Mouse (Mus musculus) forebrain, embryonic 13.5 days (tissue): ENCODE results near the gene Pklr. TPM values are rescaled to one million over a fixed set of nuclear protein-coding genes. Genes with fewer than 3 reads are reported as not detected.

ENCODE experiments used
- ATAC-seq: fragments of 200-750 bp; cut with Nextera tagmentation; 2 replicates; pipeline ENCODE4 v1.8.0; 2017
- H3K27ac ChIP-seq: fragments of 300-500 bp; sonication (generic); 2 replicates; pipeline ENCODE4 v1.5.1; 2015; ENCODE audit warnings: inconsistent platforms, mild to moderate bottlenecking, moderate library complexity
- H3K27me3 ChIP-seq: fragments of 300-500 bp; sonication (generic); 2 replicates; pipeline ENCODE4 v1.6.1; 2015; ENCODE audit warnings: mild to moderate bottlenecking, inconsistent platforms
- H3K36me3 ChIP-seq: fragments of 300-500 bp; sonication (generic); 2 replicates; pipeline ENCODE4 v1.6.1; 2015; ENCODE audit warnings: mild to moderate bottlenecking, inconsistent platforms; ENCODE audit not compliant: poor library complexity, severe bottlenecking
- H3K4me1 ChIP-seq: fragments of 300-500 bp; sonication (generic); 2 replicates; pipeline ENCODE4 v1.6.1; 2015; ENCODE audit warnings: inconsistent platforms
- H3K4me2 ChIP-seq: fragments of 300-500 bp; sonication (generic); 2 replicates; pipeline ENCODE4 v1.6.1; 2015; ENCODE audit warnings: inconsistent platforms, mild to moderate bottlenecking, moderate library complexity
- H3K4me3 ChIP-seq: fragments of 300-500 bp; sonication (generic); 2 replicates; pipeline ENCODE4 v1.5.1; 2015; ENCODE audit warnings: mild to moderate bottlenecking, inconsistent platforms
- H3K9ac ChIP-seq: fragments of 300-500 bp; sonication (generic); 2 replicates; pipeline ENCODE4 v1.6.1; 2015; ENCODE audit warnings: mild to moderate bottlenecking, inconsistent platforms
- H3K9me3 ChIP-seq: fragments of 300-500 bp; sonication (generic); replicated peaks from 2 replicates; pipeline ENCODE4 v1.6.1; 2016; ENCODE audit warnings: inconsistent platforms
- WGBS: fragments of 180-500 bp; shearing (Covaris S2); methylation state at CpG from one replicate; pipeline ENCODE4 v1.1.7; 2015; 5-methylcytosine and 5-hydroxymethylcytosine counted together
- polyA plus RNA-seq: library from polyadenylated mRNA; unstranded; fragments of >200 nt; fragmentation: Nextera tagmentation; extraction: Ambion mirVana; gene quantifications from 2 replicates; pipeline ENCODE4 v1.2.1, GENCODE M21; 2015

Pklr gene
- polyA plus RNA-seq, 1 experiment from 2014 or later, result 0.09 TPM

GRCm38 (mm10) chr3:89129908-89130307 is 6.0 kb upstream of the Pklr start:
- WGBS, result 96% methylated on average over 3 of the region's 3 CpGs
- no peak overlapping the region for H3K27ac ChIP-seq
- H3K9me3 ChIP-seq, result no peaks in the 10 kb centered on the region
- no peak for ATAC-seq
- peaks cover 6% of the 10 kb centered on the region for H3K4me1 ChIP-seq
- no peak overlapping the region for H3K4me2 ChIP-seq
- H3K9ac ChIP-seq, result no peak overlapping the region
- H3K27me3 ChIP-seq, result no peaks in the 10 kb centered on the region
- H3K4me3 ChIP-seq, result no peak overlapping the region
- no peaks in the 10 kb centered on the region for H3K36me3 ChIP-seq

DNA sequence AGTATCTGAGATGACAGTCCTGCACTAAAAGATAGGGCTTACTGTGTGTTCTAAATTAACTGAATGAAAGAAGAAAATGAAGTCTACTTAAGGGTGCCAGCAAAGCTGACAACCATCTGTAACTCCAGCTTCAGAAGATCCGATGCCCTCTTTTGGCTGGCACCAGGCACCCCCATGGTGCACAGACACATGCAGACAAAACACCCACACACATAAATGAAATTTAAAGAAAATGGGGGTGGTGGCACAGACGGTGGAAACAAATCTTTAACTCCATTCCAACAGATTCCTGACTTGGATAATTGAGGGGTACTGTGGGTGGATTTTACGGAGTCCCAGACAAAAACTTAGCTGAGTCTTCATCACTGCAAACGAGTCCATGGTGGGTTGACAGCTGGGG is 4.1 kb upstream of the Pklr start:
- peak overlapping the region; percentile 63 for H3K4me2 ChIP-seq
- 30% methylated on average over 4 of the region's 4 CpGs for WGBS
- H3K36me3 ChIP-seq, result no peaks in the 10 kb centered on the region
- H3K27ac ChIP-seq, result no peak overlapping the region
- no peaks in the 10 kb centered on the region for H3K9me3 ChIP-seq
- peaks cover 6% of the 10 kb centered on the region for H3K4me1 ChIP-seq
- peak overlapping the region; percentile 32; the same call in 1 of the 2 replicates for H3K4me3 ChIP-seq
- no peak for ATAC-seq
- H3K9ac ChIP-seq, result no peak overlapping the region
- no peaks in the 10 kb centered on the region for H3K27me3 ChIP-seq

DNA sequence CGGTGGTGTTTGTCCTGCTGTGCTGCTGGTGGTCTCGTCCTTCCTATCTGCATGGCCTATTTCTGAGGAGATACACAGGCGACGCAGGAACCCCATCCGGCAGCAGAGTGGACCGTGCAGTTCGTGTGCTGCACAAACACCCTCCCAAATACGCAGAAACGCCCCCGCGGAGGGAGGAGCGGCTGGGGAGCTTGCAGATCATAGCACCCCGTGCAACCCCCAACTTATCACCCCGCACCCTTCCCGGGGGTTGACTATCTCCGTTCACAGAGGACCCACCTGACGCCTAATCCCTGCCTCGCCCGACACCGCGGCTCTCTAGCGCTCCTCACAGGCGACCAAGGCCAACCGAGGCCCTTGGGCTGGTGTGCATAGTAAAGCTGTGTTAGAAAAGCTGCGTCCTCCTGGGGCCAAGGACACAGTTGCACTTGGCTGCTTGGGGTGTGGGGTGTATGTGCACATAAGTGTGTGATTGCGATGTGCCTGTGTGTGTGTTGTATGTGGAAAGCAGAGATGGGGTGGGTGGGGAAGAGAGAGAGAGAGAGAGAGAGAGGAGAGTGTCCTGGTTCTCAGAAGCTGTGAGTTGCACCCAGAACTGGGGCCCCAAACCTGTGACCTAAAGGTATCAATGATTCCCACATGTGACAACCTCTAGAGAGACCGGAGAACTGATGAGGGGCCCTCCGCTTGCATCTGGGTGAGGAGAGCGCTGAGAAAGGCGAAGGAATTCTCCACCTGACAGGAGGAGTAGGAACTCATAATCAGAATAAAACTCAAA is 3.5 kb upstream of the Pklr start:
- 0 out of 2 replicates have a peak, but pooled peaks have one; percentile 58 for ATAC-seq
- peak overlapping the region; percentile 63 for H3K4me2 ChIP-seq
- WGBS, result 15% methylated on average over 29 of the region's 30 CpGs
- H3K36me3 ChIP-seq, result no peaks in the 10 kb centered on the region
- peak overlapping the region; percentile 32 for H3K4me3 ChIP-seq
- no peaks in the 10 kb centered on the region for H3K27me3 ChIP-seq
- no peaks in the 10 kb centered on the region for H3K9me3 ChIP-seq
- H3K27ac ChIP-seq, result no peak overlapping the region
- peaks cover 6% of the 10 kb centered on the region for H3K4me1 ChIP-seq
- H3K9ac ChIP-seq, result peak overlapping the region; percentile 57

DNA sequence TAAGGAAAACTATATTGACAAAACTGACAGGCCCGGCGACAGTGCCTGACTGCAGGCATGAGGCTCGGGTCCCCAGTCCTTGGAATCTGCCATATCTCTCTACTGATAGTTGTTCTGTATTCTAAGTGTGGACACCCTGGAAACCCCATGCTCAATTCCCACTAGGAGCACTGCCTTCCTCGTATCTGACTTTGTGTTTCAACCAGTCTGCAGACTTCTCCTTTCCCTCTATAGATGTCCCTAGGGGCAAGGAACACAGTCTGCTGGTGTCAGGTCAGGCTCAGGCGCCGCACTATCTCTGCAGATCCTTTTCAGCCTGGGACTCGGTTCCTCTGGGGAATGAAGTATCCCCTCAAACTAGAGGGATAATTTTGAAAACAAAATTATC is 2.9 kb upstream of the Pklr start:
- 83% methylated on average over 7 of the region's 7 CpGs for WGBS
- Histone ChIP-seq H3K9ac (no peak overlapping the region), H3K36me3 (no peaks in the 10 kb centered on the region), H3K9me3 (no peaks in the 10 kb centered on the region), H3K4me3 (no peak overlapping the region), H3K4me2 (no peak overlapping the region), H3K4me1 (peaks cover 6% of the 10 kb centered on the region), H3K27ac (no peak overlapping the region), H3K27me3 (no peaks in the 10 kb centered on the region)
- no peak for ATAC-seq

DNA sequence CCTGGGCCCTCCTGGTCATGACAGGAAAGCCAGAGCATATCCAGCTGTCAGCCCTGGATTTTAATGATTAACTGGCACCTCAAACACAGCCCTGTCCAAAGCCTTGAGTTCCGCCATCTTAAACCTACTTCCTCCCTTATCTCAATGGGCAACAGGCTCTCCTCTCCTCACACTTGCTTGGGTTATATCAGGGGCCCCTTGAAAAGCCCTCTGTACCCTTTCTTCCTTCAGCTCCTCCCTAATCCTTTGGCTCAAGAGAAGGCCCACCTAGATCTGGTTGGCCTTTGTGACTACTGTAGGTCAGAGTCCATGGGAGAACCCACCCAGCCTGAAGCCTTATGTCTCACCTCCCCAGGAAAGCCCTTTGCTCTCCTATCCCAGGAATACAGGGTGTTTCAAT is 2.2 kb upstream of the Pklr start:
- no peak overlapping the region for H3K9ac ChIP-seq
- H3K27ac ChIP-seq, result no peak overlapping the region
- WGBS, result 95% methylated on average over 1 of the region's 1 CpGs
- no peak for ATAC-seq
- H3K4me2 ChIP-seq, result no peak overlapping the region
- H3K27me3 ChIP-seq, result no peaks in the 10 kb centered on the region
- H3K36me3 ChIP-seq, result no peaks in the 10 kb centered on the region
- no peak overlapping the region for H3K4me3 ChIP-seq
- peaks cover 6% of the 10 kb centered on the region for H3K4me1 ChIP-seq
- no peaks in the 10 kb centered on the region for H3K9me3 ChIP-seq

DNA sequence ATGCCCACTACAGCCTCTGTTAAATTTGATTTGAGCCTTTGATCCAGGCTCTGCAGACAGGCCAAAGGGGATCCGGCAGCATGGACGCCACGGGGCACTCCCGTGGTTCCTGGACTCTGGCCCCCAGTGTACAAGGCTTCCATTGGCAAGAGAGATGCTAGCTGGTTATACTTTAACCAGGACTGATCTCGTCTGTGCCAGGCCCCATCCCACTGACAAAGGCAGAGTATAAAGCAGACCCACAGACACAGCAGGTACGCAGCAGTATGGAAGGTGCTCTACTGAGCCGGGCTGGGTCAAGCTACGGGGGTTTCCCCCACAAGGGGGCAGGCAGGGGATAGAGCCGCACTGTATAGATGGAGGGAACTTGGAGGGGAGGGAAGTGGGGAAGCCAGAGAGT is 423 bp downstream of the Pklr start:
- no peak for ATAC-seq
- H3K9me3 ChIP-seq, result no peaks in the 10 kb centered on the region
- peaks cover 6% of the 10 kb centered on the region for H3K4me1 ChIP-seq
- no peaks in the 10 kb centered on the region for H3K27me3 ChIP-seq
- H3K36me3 ChIP-seq, result no peaks in the 10 kb centered on the region
- H3K27ac ChIP-seq, result no peak overlapping the region
- H3K9ac ChIP-seq, result no peak overlapping the region
- no peak overlapping the region for H3K4me2 ChIP-seq
- WGBS, result 42% methylated on average over 9 of the region's 9 CpGs
- no peak overlapping the region for H3K4me3 ChIP-seq

DNA sequence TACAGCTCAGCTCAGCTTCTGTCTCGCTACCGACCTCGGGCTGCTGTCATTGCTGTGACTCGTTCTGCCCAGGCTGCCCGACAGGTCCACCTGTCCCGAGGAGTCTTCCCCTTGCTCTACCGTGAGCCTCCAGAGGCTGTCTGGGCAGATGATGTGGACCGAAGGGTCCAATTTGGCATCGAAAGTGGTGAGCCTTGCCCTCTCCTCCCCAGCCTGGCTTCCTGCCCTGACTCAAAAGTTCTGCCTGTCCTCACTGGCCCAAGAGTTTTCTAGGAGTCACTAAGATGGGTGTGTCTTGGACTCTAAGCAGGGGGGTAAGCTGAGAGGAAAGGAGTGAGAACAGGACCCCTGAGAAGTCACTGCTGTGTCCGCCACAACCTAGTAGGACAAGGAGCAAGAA is 8.9 kb downstream of the Pklr start:
- ATAC-seq, result no peak
- Histone ChIP-seq H3K9me3 (no peaks in the 10 kb centered on the region), H3K36me3 (peaks cover 3% of the 10 kb centered on the region; the same call in 1 of the 2 replicates), H3K4me1 (peaks cover 12% of the 10 kb centered on the region), H3K27me3 (peaks cover 17% of the 10 kb centered on the region), H3K4me2 (no peak overlapping the region), H3K4me3 (no peak overlapping the region), H3K27ac (no peak overlapping the region), H3K9ac (no peak overlapping the region)
- 84% methylated on average over 10 of the region's 10 CpGs for WGBS

GRCm38 (mm10) chr3:89145566-89145965 is 9.6 kb downstream of the Pklr start:
- Histone ChIP-seq H3K27me3 (peaks cover 18% of the 10 kb centered on the region), H3K4me1 (peaks cover 12% of the 10 kb centered on the region), H3K27ac (no peak overlapping the region), H3K4me2 (no peak overlapping the region), H3K36me3 (peaks cover 3% of the 10 kb centered on the region; the same call in 1 of the 2 replicates), H3K9me3 (no peaks in the 10 kb centered on the region), H3K9ac (no peak overlapping the region), H3K4me3 (no peak overlapping the region)
- 17% methylated on average over 8 of the region's 8 CpGs for WGBS
- no peak for ATAC-seq

GRCm38 (mm10) chr3:89147101-89147978 is 11.4 kb downstream of the Pklr start:
- H3K4me1 ChIP-seq, result peaks cover 12% of the 10 kb centered on the region
- H3K9ac ChIP-seq, result no peak overlapping the region; the same call in 1 of the 2 replicates
- H3K27me3 ChIP-seq, result peaks cover 18% of the 10 kb centered on the region
- 24% methylated on average over 26 of the region's 26 CpGs for WGBS
- no peaks in the 10 kb centered on the region for H3K9me3 ChIP-seq
- H3K4me3 ChIP-seq, result no peak overlapping the region
- no peak for ATAC-seq
- H3K36me3 ChIP-seq, result peaks cover 16% of the 10 kb centered on the region
- no peak overlapping the region for H3K27ac ChIP-seq
- H3K4me2 ChIP-seq, result peak overlapping the region; percentile 15; the same call in 1 of the 2 replicates

GRCm38 (mm10) chr3:89147979-89148311 is 12.0 kb downstream of the Pklr start:
- Histone ChIP-seq H3K9me3 (no peaks in the 10 kb centered on the region), H3K27ac (no peak overlapping the region), H3K4me3 (no peak overlapping the region), H3K9ac (no peak overlapping the region), H3K36me3 (peaks cover 20% of the 10 kb centered on the region), H3K27me3 (peaks cover 18% of the 10 kb centered on the region), H3K4me2 (peak overlapping the region; percentile 15; the same call in 1 of the 2 replicates), H3K4me1 (peaks cover 12% of the 10 kb centered on the region)
- 15% methylated on average over 15 of the region's 15 CpGs for WGBS
- ATAC-seq, result no peak

- Histone ChIP-seq H3K36me3 (peaks cover 20% of the 10 kb centered on the region), H3K9ac (no peak overlapping the region), H3K27ac (no peak overlapping the region), H3K9me3 (no peaks in the 10 kb centered on the region), H3K27me3 (peaks cover 18% of the 10 kb centered on the region), H3K4me2 (no peak overlapping the region), H3K4me1 (peaks cover 12% of the 10 kb centered on the region), H3K4me3 (no peak overlapping the region)
- WGBS, result 65% methylated on average over 14 of the region's 14 CpGs
- no peak for ATAC-seq
Measured at GRCm38 (mm10) chr3:89148567-89148966, 12.6 kb downstream of the Pklr start.

DNA sequence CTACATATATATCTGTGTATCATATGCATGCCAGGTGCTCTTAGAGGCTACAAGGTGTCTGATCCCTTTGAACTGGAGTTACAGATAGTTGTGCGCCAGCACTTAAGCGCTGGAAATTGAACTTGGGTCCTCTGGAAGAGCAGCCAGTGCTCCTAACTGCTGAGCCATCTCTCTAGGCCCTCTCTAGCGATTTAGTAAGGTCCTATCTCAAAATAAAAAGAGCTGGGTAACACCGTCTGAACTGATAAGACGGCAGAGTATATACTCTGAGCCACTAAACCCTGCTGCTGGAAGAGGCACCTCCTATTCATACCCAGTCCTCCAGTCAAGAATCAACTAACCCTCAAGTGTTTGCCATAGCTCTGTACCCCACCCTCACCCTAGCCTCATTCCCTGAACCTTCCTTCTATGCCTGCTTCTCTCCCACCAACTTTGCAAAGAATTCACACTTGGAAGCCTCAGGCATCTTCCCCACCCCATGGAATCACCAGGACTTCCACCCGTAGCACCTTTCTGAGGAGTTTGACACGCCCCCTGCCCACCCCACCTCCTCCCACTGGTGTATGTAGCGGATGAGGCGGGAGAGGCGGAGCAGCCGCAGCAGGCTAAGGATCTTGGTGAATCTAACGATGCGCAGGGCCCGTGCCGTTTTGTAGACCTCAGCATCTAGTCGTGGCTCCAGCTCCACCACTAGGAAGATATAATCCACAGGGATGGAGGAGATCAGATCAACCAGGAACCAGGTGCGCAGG is 16.3 kb downstream of the Pklr start:
- no peak for ATAC-seq
- H3K9me3 ChIP-seq, result no peaks in the 10 kb centered on the region
- H3K9ac ChIP-seq, result no peak overlapping the region
- no peak overlapping the region for H3K27ac ChIP-seq
- peaks cover 20% of the 10 kb centered on the region for H3K36me3 ChIP-seq
- WGBS, result 64% methylated on average over 17 of the region's 17 CpGs
- no peak overlapping the region for H3K4me2 ChIP-seq
- peaks cover 8% of the 10 kb centered on the region for H3K4me1 ChIP-seq
- peaks cover 10% of the 10 kb centered on the region; the same call in 1 of the 2 replicates for H3K27me3 ChIP-seq
- H3K4me3 ChIP-seq, result no peak overlapping the region
